8 mouse cellular contexts compared by ENCODE assay signal in the genomic region with DNA sequence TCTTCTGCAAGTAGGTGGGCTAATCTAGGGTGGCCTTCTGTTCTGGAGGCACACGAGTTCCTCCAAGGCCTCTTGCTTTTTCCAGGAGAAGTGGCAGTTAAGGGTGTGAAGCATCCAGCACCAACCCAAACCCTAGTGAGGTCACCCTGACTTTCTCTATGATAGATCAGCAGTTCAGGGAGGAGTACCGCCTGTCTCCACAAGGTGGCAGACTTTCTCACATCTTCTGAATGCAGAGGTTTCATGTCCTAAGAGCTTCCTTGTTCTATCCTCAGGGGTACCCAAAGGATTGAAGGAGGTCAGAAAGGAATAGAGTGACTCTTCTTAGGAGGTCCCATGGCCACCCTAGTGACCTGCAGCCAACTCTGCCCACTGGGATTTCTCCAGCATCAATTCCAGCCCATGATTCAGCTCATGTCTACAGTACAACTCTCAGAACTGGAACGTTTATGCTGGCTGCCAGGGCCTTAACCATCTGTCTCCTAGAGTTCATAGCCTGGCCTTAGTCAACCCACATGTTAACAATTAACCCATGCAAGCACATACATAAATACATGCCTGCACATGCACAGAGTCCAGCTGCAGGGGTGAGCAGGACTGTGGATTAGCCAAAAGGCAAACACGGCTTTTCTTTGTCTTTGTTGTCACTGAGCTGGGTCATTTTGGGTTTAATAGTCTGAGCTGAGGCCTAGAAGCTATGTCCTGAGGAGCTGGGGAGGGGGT. TPM values are rescaled to one million over a fixed set of nuclear protein-coding genes. Genes with fewer than 3 reads are reported as not detected.
DNase-seq lines count a peak whose midpoint lies in the region; ATAC-seq and TF ChIP-seq lines count a peak whose summit lies in the region.

No protein-coding gene starts in this region.

- H3K9ac ChIP-seq in liver, embryonic 14.5 days (replicated peaks) = no peak overlapping the region

- no peak for TF ChIP-seq EP300 in liver, embryonic 14.5 days (IDR thresholded peaks at IDR 0.05; ENCODE audit: low read depth)

- H3K27ac ChIP-seq in cortical plate, adult 2 months (ENCODE audit: insufficient read depth, low read length) = no peak overlapping the region
- H3K27ac ChIP-seq in liver, embryonic 14.5 days = no peak overlapping the region

- no peaks in the 10 kb centered on the region for H3K36me3 ChIP-seq in liver, embryonic 14.5 days (replicated peaks; ENCODE audit: control insufficient read depth, insufficient read depth, low read depth)

- peak; percentile 82 for TF ChIP-seq CTCF in cortical plate, adult 2 months (IDR thresholded peaks at IDR 0.05; ENCODE audit: extremely low read depth, insufficient read depth, low read length)
- TF ChIP-seq CTCF in liver, embryonic 14.5 days (IDR thresholded peaks at IDR 0.05; ENCODE audit: low read depth) = peak; percentile 84

- no peak overlapping the region for H3K4me2 ChIP-seq in liver, embryonic 14.5 days (ENCODE audit: low read depth)

- no peaks in the 10 kb centered on the region for H3K27me3 ChIP-seq in liver, embryonic 14.5 days (ENCODE audit: control insufficient read depth, insufficient read depth, low read length)

- no peak for ATAC-seq in liver, embryonic 14.5 days (ENCODE audit: insufficient read depth)

- TF ChIP-seq POLR2A in cortical plate, adult 2 months (IDR thresholded peaks at IDR 0.05; ENCODE audit: extremely low read depth, insufficient read depth, low read length) = no peak

- intact Hi-C loops in gastrocnemius, postnatal 14 days (cut with DNase I; ENCODE audit: low total_unique reads) = loop anchor here (5.0 kb wide), 1 partner anchor 77 kb away; no protein-coding TSS in a partner anchor

- H3K4me1 ChIP-seq in cortical plate, adult 2 months (ENCODE audit: control insufficient read depth, insufficient read depth, low read length) = no peaks in the 10 kb centered on the region
- 0 out of 4 replicates have a peak, but pooled peaks cover 0 to 2% of the 10 kb centered on the region in 2 experiments for H3K4me1 ChIP-seq in liver, embryonic 14.5 days (replicated peaks; ENCODE audit: control insufficient read depth in 2 of 2, insufficient read depth in 2 of 2, low read length in 1 of 2)

- peak; percentile 53 for DNase-seq in CD4-positive helper T cell, adult 2 months (ENCODE audit: low read depth, low spot score)
- DNase-seq in WW6 (ENCODE audit: low read depth, low spot score) = peak; percentile 55
- peak; percentile 70 for DNase-seq in gastrocnemius, postnatal 14 days
- peak; percentile 91 for DNase-seq in kidney, postnatal 10 days
- peak in 2 of 3 experiments; percentile 31 to 34 for DNase-seq in liver, embryonic 14.5 days (ENCODE audit: low read depth in 3 of 3, low spot score in 3 of 3)
- DNase-seq in retina, adult 2 months (ENCODE audit: low read depth, low spot score) = peak; percentile 33
- peak; percentile 67 for DNase-seq in thymus, postnatal 25 days

- H3K4me3 ChIP-seq in cortical plate, adult 2 months (ENCODE audit: insufficient read depth, low read length) = no peak overlapping the region
- H3K4me3 ChIP-seq in liver, embryonic 14.5 days (ENCODE audit: insufficient read depth in 1 of 2, low read depth in 2 of 2, low read length in 2 of 2) = no peak overlapping the region

- 31% methylated on average over 4 of the region's 4 CpGs for WGBS in liver, embryonic 14.5 days (ENCODE audit: insufficient replicate concordance)

- H3K9me3 ChIP-seq in liver, embryonic 14.5 days (ENCODE audit: control insufficient read depth, low read length) = no peaks in the 10 kb centered on the region

RNA-seq across cellular contexts. Expression of a gene that starts 22.8 kb away (rescaled TPM):
- polyA plus RNA-seq in cortical plate, adult 2 months (2012; rRNA removed) = 15.3 and 18.5 TPM in 2 replicates
- 10 to 100 TPM; 28.0 to 28.1 TPM for total RNA-seq in gastrocnemius, postnatal 14 days (2021)
- polyA plus RNA-seq in liver, embryonic 14.5 days (2012; rRNA removed) = 7.6 and 7.9 TPM in 2 replicates
- polyA plus RNA-seq in liver, embryonic 14.5 days (2014; fragmentation: Nextera tagmentation; extraction: Ambion mirVana) = 32.9 and 35.6 TPM in 2 replicates

RNA-seq across cellular contexts. Expression of a gene that starts 26.9 kb away (rescaled TPM):
- 46.4 and 51.2 TPM in 2 replicates for polyA plus RNA-seq in cortical plate, adult 2 months (2012; rRNA removed)
- total RNA-seq in gastrocnemius, postnatal 14 days (2021) = not detected
- polyA plus RNA-seq in liver, embryonic 14.5 days (2012; rRNA removed) = 0.03 and 0.12 TPM in 2 replicates
- polyA plus RNA-seq in liver, embryonic 14.5 days (2014; fragmentation: Nextera tagmentation; extraction: Ambion mirVana) = not detected in 2 replicates

Comparison
In these comparisons a context has a peak if more than half of its experiments do, and no peak if none do; other contexts are left out.
1. DNase-seq: peak in every context shown above with its lines; median percentile 91 in kidney, postnatal 10 days; 70 in gastrocnemius, postnatal 14 days; 67 in thymus, postnatal 25 days; 55 in WW6; 53 in CD4-positive helper T cell, adult 2 months; 33 in retina, adult 2 months; 32 in liver, embryonic 14.5 days.
2. RNA of a gene that starts 26.9 kb away (polyA plus RNA-seq): 46.4 to 51.2 TPM in cortical plate, adult 2 months; 0.03 to 0.12 TPM in liver, embryonic 14.5 days; every median in the first group is over 10 times any median in the second.